Mouse (Mus musculus) MEL-GATA-1-ER (cell line): ENCODE data around the gene Zfp13.
A peak's percentile ranks its signal among the peaks of the same experiment; 100 is the strongest.
"Not testable (repeated sequence)": the region's sequence is repeated elsewhere in the genome, so short reads cannot be mapped to it uniquely, and the experiment has no call there.

ENCODE experiments used
- DNase-seq: peaks from one replicate; pipeline ENCODE4 v3.0.0-alpha.2; 2012; ENCODE audit warnings: low read depth; ENCODE audit errors: extremely low read depth

The Zfp13 gene

DNA sequence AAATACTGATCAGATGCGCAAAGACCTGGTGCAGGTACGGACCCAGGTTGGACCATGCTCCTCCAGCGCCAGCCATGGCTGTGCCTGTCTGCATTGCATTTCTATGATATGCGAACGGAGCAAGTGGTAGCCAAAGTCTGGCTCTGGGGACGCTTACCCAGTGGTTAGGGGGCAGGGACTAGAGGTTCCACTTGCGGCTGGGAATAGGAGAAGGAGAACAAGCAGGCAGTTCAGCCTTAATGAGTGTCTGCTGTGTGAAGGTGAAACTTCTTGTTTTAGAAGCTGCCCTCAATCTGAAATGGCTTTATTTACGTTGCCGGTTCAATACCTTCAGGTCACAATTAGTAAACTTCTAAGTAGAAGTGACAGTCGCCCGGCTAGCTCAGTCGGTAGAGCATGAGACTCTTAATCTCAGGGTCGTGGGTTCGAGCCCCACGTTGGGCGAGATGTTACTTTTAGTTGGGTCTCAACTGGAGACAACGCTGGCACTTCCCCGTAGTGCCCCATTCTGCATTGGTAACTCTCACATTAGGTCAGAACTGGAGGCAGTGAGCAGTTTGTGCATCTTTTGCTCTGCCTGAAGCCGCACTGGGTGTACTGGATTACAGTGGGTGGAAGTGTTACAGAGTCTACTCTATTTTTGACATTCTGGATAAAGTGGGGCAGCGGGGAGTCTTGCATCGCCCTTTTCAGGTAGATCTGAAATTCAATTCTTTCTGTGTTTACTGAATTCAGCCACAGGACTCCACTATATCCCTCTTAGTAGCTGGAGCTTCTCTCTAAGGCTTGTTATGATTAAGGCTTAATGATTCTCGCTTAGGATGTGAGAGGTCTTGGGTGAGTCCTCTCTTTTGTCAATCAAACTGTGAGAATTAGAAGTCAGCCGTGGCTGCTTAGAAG lies 65.4 kb downstream of the Zfp13 start:
- DNase-seq, result peak; percentile 49

DNA sequence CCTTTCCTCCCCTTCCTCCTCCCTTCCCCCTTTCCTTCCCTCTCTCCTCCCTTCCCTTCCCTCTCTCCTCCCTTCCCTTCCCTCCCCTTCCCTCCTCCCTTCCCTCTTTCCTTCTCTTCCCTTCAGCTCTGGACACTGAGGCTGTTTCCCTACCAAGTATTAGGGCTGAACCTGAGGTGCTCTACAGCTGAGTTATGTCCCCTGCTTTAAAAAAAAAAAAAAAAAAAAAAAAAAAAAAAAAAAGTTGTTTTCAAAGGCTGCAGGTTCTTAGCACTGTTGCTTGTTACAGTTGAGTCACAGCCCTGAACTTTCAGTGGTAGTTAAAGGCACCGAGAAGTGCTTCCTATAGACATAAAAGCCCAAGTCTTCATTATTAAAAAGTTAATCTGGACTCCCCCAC lies 67.9 kb downstream of the Zfp13 start:
- DNase-seq, result not testable (repeated sequence)
